Mouse (Mus musculus) intestine, embryonic 15.5 days (tissue): ENCODE measurements around the gene Cblb. TPM values are rescaled to one million over a fixed set of nuclear protein-coding genes. Genes with fewer than 3 reads are reported as not detected.

Experiments
- ATAC-seq: fragments of 200-750 bp; cut with Nextera tagmentation; 2 replicates; pipeline ENCODE4 v1.8.0; 2017; ENCODE audit warnings: moderate TSS enrichment, moderate library complexity
- H3K27ac ChIP-seq: fragments of 300-500 bp; sonication (generic); 2 replicates; pipeline ENCODE4 v1.5.1; 2015; ENCODE audit warnings: mild to moderate bottlenecking, inconsistent platforms
- H3K27me3 ChIP-seq: fragments of 300-500 bp; sonication (generic); replicated peaks from 2 replicates; pipeline ENCODE4 v1.6.1; 2015; ENCODE audit warnings: inconsistent platforms
- H3K36me3 ChIP-seq: fragments of 300-500 bp; sonication (generic); 2 replicates; pipeline ENCODE4 v1.6.1; 2015; ENCODE audit warnings: inconsistent platforms
- H3K4me1 ChIP-seq: fragments of 300-500 bp; sonication (generic); replicated peaks from 2 replicates; pipeline ENCODE4 v1.6.1; 2015; ENCODE audit warnings: inconsistent platforms
- H3K4me2 ChIP-seq: fragments of 300-500 bp; sonication (generic); replicated peaks from 2 replicates; pipeline ENCODE4 v1.6.1; 2015; ENCODE audit warnings: mild to moderate bottlenecking, inconsistent platforms
- H3K4me3 ChIP-seq: fragments of 300-500 bp; sonication (generic); replicated peaks from 2 replicates; pipeline ENCODE4 v1.5.1; 2015; ENCODE audit warnings: inconsistent platforms
- H3K9ac ChIP-seq: fragments of 300-500 bp; sonication (generic); 2 replicates; pipeline ENCODE4 v1.6.1; 2015; ENCODE audit warnings: inconsistent platforms
- H3K9me3 ChIP-seq: fragments of 300-500 bp; sonication (generic); 2 replicates; pipeline ENCODE4 v1.6.1; 2016; ENCODE audit warnings: inconsistent platforms
- WGBS: fragments of 180-500 bp; shearing (Covaris S2); methylation state at CpG from one replicate; pipeline ENCODE4 v1.1.7; 2015; 5-methylcytosine and 5-hydroxymethylcytosine counted together
- polyA plus RNA-seq: library from polyadenylated mRNA; unstranded; fragments of >200 nt; fragmentation: Nextera tagmentation; extraction: Ambion mirVana; gene quantifications from 2 replicates; pipeline ENCODE4 v1.2.1, GENCODE M21; 2015

Cblb gene
- polyA plus RNA-seq, 1 experiment from 2014 or later = 7.0 TPM

GRCm38 (mm10) chr16:52190714-52191113, 159.7 kb downstream of the Cblb start:
- no peak for ATAC-seq
- Histone ChIP-seq H3K9me3 (no peaks in the 10 kb centered on the region), H3K4me3 (no peak overlapping the region), H3K36me3 (no peaks in the 10 kb centered on the region), H3K4me2 (no peak overlapping the region), H3K4me1 (no peaks in the 10 kb centered on the region), H3K9ac (no peak overlapping the region), H3K27me3 (no peaks in the 10 kb centered on the region), H3K27ac (no peak overlapping the region)
- WGBS = 82% methylated on average over 5 of the region's 5 CpGs

GRCm38 (mm10) chr16:52194040-52194439, 163.0 kb downstream of the Cblb start:
- no peak for ATAC-seq
- H3K4me3 ChIP-seq = no peak overlapping the region
- 95% methylated on average over 5 of the region's 5 CpGs for WGBS
- H3K9ac ChIP-seq = no peak overlapping the region
- no peaks in the 10 kb centered on the region for H3K9me3 ChIP-seq
- H3K36me3 ChIP-seq = no peaks in the 10 kb centered on the region
- no peak overlapping the region for H3K27ac ChIP-seq
- no peaks in the 10 kb centered on the region for H3K4me1 ChIP-seq
- no peak overlapping the region for H3K4me2 ChIP-seq
- H3K27me3 ChIP-seq = no peaks in the 10 kb centered on the region

GRCm38 (mm10) chr16:52194866-52195265, 163.8 kb downstream of the Cblb start:
- Histone ChIP-seq H3K4me1 (no peaks in the 10 kb centered on the region), H3K4me2 (no peak overlapping the region), H3K4me3 (no peak overlapping the region), H3K27me3 (no peaks in the 10 kb centered on the region), H3K9me3 (no peaks in the 10 kb centered on the region), H3K36me3 (no peaks in the 10 kb centered on the region), H3K27ac (no peak overlapping the region), H3K9ac (no peak overlapping the region)
- WGBS = 96% methylated on average over 3 of the region's 3 CpGs
- no peak for ATAC-seq

GRCm38 (mm10) chr16:52200107-52200506, 169.1 kb downstream of the Cblb start:
- 87% methylated on average over 7 of the region's 7 CpGs for WGBS
- Histone ChIP-seq H3K36me3 (no peaks in the 10 kb centered on the region), H3K9ac (no peak overlapping the region), H3K4me2 (no peak overlapping the region), H3K4me1 (no peaks in the 10 kb centered on the region), H3K27ac (no peak overlapping the region), H3K9me3 (no peaks in the 10 kb centered on the region), H3K4me3 (no peak overlapping the region), H3K27me3 (no peaks in the 10 kb centered on the region)
- ATAC-seq = no peak

- Histone ChIP-seq H3K27ac (no peak overlapping the region), H3K4me1 (no peaks in the 10 kb centered on the region), H3K27me3 (no peaks in the 10 kb centered on the region), H3K9ac (no peak overlapping the region), H3K9me3 (no peaks in the 10 kb centered on the region), H3K36me3 (no peaks in the 10 kb centered on the region), H3K4me2 (no peak overlapping the region), H3K4me3 (no peak overlapping the region)
- no peak for ATAC-seq
- 80% methylated on average over 8 of the region's 8 CpGs for WGBS
These were observed 180.0 kb downstream of the Cblb start for GRCm38 (mm10) chr16:52210844-52211606.

GRCm38 (mm10) chr16:52219069-52219468, 188.0 kb downstream of the Cblb start:
- H3K4me1 ChIP-seq = no peaks in the 10 kb centered on the region
- H3K4me3 ChIP-seq = no peak overlapping the region
- H3K9ac ChIP-seq = no peak overlapping the region
- no peak for ATAC-seq
- H3K36me3 ChIP-seq = no peaks in the 10 kb centered on the region
- H3K9me3 ChIP-seq = no peaks in the 10 kb centered on the region
- H3K27me3 ChIP-seq = no peaks in the 10 kb centered on the region
- 17% methylated on average over 2 of the region's 2 CpGs for WGBS
- no peak overlapping the region for H3K27ac ChIP-seq
- no peak overlapping the region for H3K4me2 ChIP-seq

GRCm38 (mm10) chr16:52222896-52223295, 191.9 kb downstream of the Cblb start:
- no peak overlapping the region for H3K9ac ChIP-seq
- H3K4me2 ChIP-seq = no peak overlapping the region
- 74% methylated on average over 4 of the region's 4 CpGs for WGBS
- no peaks in the 10 kb centered on the region for H3K36me3 ChIP-seq
- H3K27me3 ChIP-seq = no peaks in the 10 kb centered on the region
- no peak overlapping the region for H3K27ac ChIP-seq
- H3K4me1 ChIP-seq = no peaks in the 10 kb centered on the region
- H3K9me3 ChIP-seq = no peaks in the 10 kb centered on the region
- H3K4me3 ChIP-seq = no peak overlapping the region
- no peak for ATAC-seq

GRCm38 (mm10) chr16:52229446-52229845, 198.4 kb downstream of the Cblb start:
- Histone ChIP-seq H3K4me2 (no peak overlapping the region), H3K27ac (no peak overlapping the region), H3K9me3 (no peaks in the 10 kb centered on the region), H3K4me1 (no peaks in the 10 kb centered on the region), H3K27me3 (no peaks in the 10 kb centered on the region), H3K36me3 (no peaks in the 10 kb centered on the region), H3K4me3 (no peak overlapping the region), H3K9ac (no peak overlapping the region)
- WGBS = 64% methylated on average over 7 of the region's 7 CpGs
- ATAC-seq = no peak

- no peaks in the 10 kb centered on the region for H3K4me1 ChIP-seq
- no peaks in the 10 kb centered on the region for H3K9me3 ChIP-seq
- WGBS = 62% methylated on average over 2 of the region's 2 CpGs
- ATAC-seq = no peak
- H3K36me3 ChIP-seq = no peaks in the 10 kb centered on the region
- H3K27ac ChIP-seq = no peak overlapping the region
- H3K27me3 ChIP-seq = no peaks in the 10 kb centered on the region
- H3K4me2 ChIP-seq = no peak overlapping the region
- no peak overlapping the region for H3K4me3 ChIP-seq
- no peak overlapping the region for H3K9ac ChIP-seq
These were observed 198.9 kb downstream of the Cblb start for GRCm38 (mm10) chr16:52229930-52230329.

GRCm38 (mm10) chr16:52242144-52242543, 211.1 kb downstream of the Cblb start:
- peak; percentile 80 for ATAC-seq
- no peak overlapping the region for H3K4me2 ChIP-seq
- H3K36me3 ChIP-seq = no peaks in the 10 kb centered on the region
- no peaks in the 10 kb centered on the region for H3K9me3 ChIP-seq
- WGBS = 69% methylated on average over 2 of the region's 2 CpGs
- no peak overlapping the region for H3K4me3 ChIP-seq
- no peaks in the 10 kb centered on the region for H3K4me1 ChIP-seq
- H3K27ac ChIP-seq = no peak overlapping the region
- no peak overlapping the region for H3K9ac ChIP-seq
- no peaks in the 10 kb centered on the region for H3K27me3 ChIP-seq

GRCm38 (mm10) chr16:52243421-52243973, 212.5 kb downstream of the Cblb start:
- WGBS = 87% methylated on average over 4 of the region's 4 CpGs
- Histone ChIP-seq H3K4me1 (no peaks in the 10 kb centered on the region), H3K4me2 (no peak overlapping the region), H3K4me3 (no peak overlapping the region), H3K36me3 (no peaks in the 10 kb centered on the region), H3K9ac (no peak overlapping the region), H3K27ac (no peak overlapping the region), H3K9me3 (no peaks in the 10 kb centered on the region), H3K27me3 (no peaks in the 10 kb centered on the region)
- ATAC-seq = no peak

GRCm38 (mm10) chr16:52250196-52250595, 219.2 kb downstream of the Cblb start:
- ATAC-seq = no peak
- Histone ChIP-seq H3K36me3 (no peaks in the 10 kb centered on the region), H3K9me3 (no peaks in the 10 kb centered on the region), H3K9ac (no peak overlapping the region), H3K27ac (no peak overlapping the region), H3K4me2 (no peak overlapping the region), H3K4me1 (no peaks in the 10 kb centered on the region), H3K27me3 (no peaks in the 10 kb centered on the region), H3K4me3 (no peak overlapping the region)
- 88% methylated on average over 4 of the region's 4 CpGs for WGBS

GRCm38 (mm10) chr16:52250935-52251334, 219.9 kb downstream of the Cblb start:
- Histone ChIP-seq H3K9ac (no peak overlapping the region), H3K27me3 (no peaks in the 10 kb centered on the region), H3K27ac (no peak overlapping the region), H3K4me3 (no peak overlapping the region), H3K4me1 (no peaks in the 10 kb centered on the region), H3K36me3 (no peaks in the 10 kb centered on the region), H3K9me3 (no peaks in the 10 kb centered on the region), H3K4me2 (no peak overlapping the region)
- 88% methylated on average over 4 of the region's 4 CpGs for WGBS
- no peak for ATAC-seq
